Mouse (Mus musculus) megakaryocyte, adult 5-6 weeks (primary cell): Measurements from ENCODE around the gene Nup210l. TPM values are rescaled to one million over a fixed set of nuclear protein-coding genes. Genes with fewer than 3 reads are reported as not detected.
A peak's percentile ranks its signal among the peaks of the same experiment; 100 is the strongest.

Experiments
- ATAC-seq: 2 replicates; pipeline ENCODE4 v1.8.0; 2016; ENCODE audit warnings: mild to moderate bottlenecking, inconsistent platforms; ENCODE audit not compliant: poor library complexity, severe bottlenecking
- total RNA-seq, 2 experiments: library from RNA; stranded (forward) in 1 of 2; stranded (reverse) in 1 of 2; fragments of 153-499, 151-499 nt in 1 of 2; fragments of 221-1000, 200-1000 nt in 1 of 2; gene quantifications; 2 replicates each; pipeline versions ENCODE4 v1.2.3 to v1.2.4; 2015 to 2017

Nup210l gene
- total RNA-seq, 2 experiments from 2014 or later: 0.55 to 1.3 TPM

- peak; percentile 97 for ATAC-seq
Observed at GRCm38 (mm10) chr3:90253653-90254418, 149.9 kb downstream of the Nup210l start, which contains the start of gene Crtc2. Crtc2 (plus strand) TSS chr3:90254163.

- peak; percentile 53 for ATAC-seq
Observed at GRCm38 (mm10) chr3:90254419-90255193, 150.7 kb downstream of the Nup210l start.

DNA sequence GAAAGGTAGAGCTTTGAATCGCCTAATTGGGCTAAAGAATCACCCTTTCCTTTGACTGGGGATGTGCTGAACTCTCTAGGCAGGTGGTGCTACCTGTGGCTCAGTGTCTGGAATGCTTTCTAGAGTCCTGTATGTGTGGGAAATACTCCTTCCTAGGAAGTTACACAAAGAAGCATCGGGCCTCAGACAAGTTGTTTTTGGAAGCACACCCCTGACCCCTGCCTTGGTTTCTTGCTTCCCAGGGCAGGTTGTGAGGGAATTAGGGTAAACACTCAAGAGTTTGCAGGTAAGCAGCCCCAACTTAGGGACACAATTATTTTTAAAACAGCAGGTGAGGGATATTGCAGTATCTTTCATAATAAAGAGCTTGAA lies 151.2 kb downstream of the Nup210l start:
- no peak for ATAC-seq

GRCm38 (mm10) chr3:90255784-90256353 lies 151.9 kb downstream of the Nup210l start:
- ATAC-seq: no peak

DNA sequence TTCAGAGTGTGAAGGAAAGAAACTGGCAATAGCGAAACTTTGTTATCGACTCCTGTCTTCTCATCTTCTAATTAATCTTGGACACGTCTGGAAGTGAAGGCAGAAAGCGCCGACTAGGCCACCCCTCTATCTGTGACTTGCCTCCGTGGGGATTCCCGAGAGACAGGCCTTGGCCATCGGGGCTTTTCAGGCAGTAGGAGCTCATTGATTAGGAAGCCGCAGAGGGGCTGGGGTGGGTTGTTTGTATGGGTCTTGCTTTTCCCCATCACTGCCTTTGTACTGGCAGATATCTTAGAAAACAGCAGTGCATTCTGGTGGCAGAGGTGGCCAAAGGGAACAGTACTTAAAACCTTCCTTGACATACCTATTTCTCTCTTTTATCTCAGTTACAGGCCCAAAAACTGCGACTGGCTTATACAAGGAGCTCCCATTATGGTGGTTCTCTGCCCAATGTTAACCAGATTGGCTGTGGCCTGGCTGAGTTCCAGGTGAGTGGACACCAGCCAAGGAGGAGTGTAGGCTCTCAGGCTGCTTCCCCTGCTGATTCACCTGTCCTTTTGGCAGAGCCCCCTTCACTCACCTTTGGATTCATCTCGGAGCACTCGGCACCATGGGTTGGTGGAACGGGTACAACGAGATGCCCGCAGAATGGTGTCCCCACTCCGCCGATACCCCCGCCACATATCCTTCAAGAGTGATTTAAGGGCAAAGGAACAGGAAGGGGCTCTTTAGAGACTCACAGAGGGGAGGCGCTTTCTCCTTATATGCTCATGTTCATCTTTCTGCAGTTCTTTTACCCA lies 153.0 kb downstream of the Nup210l start:
- ATAC-seq: no peak

GRCm38 (mm10) chr3:90258521-90258920 lies 154.6 kb downstream of the Nup210l start:
- ATAC-seq: no peak

Other genes starting within 250 kb of the Nup210l start
- gene Il6ra, start 190.9 kb upstream of the Nup210l start, total RNA-seq (2015): 147 and 166 TPM in 2 replicates
- gene Il6ra, start 190.9 kb upstream of the Nup210l start, total RNA-seq (2017): 63.8 and 71.2 TPM in 2 replicates
- 11.6 and 17.5 TPM in 2 replicates for gene Atp8b2, start 140.6 kb upstream of the Nup210l start, total RNA-seq (2015)
- 37.2 and 37.3 TPM in 2 replicates for gene Atp8b2, start 140.6 kb upstream of the Nup210l start, total RNA-seq (2017)
- gene Hax1, start 105.4 kb upstream of the Nup210l start, total RNA-seq (2015): 97.5 and 114 TPM in 2 replicates
- 48.8 and 50.8 TPM in 2 replicates for gene Hax1, start 105.4 kb upstream of the Nup210l start, total RNA-seq (2017)
- 46.7 and 50.9 TPM in 2 replicates for gene 4933434E20Rik, start 52.5 kb upstream of the Nup210l start, total RNA-seq (2015)
- gene 4933434E20Rik, start 52.5 kb upstream of the Nup210l start, total RNA-seq (2017): 39.0 and 55.0 TPM in 2 replicates
- gene Ubap2l, start 51.5 kb upstream of the Nup210l start, total RNA-seq (2015): 134 and 144 TPM in 2 replicates
- gene Ubap2l, start 51.5 kb upstream of the Nup210l start, total RNA-seq (2017): 99.6 and 101 TPM in 2 replicates
- gene Tpm3, start 31.5 kb upstream of the Nup210l start, total RNA-seq (2015): 637 and 647 TPM in 2 replicates
- gene Tpm3, start 31.5 kb upstream of the Nup210l start, total RNA-seq (2017): 1,137 and 1,174 TPM in 2 replicates
- gene Rps27, start 109.5 kb downstream of the Nup210l start, total RNA-seq (2015): 2,783 and 3,111 TPM in 2 replicates
- 4,808 and 5,330 TPM in 2 replicates for gene Rps27, start 109.5 kb downstream of the Nup210l start, total RNA-seq (2017)
- 0.47 and 0.78 TPM in 2 replicates for gene Rab13, start 109.6 kb downstream of the Nup210l start, total RNA-seq (2015)
- gene Rab13, start 109.6 kb downstream of the Nup210l start, total RNA-seq (2017): 2.3 and 2.6 TPM in 2 replicates
- gene Jtb, start 127.5 kb downstream of the Nup210l start, total RNA-seq (2015): 81.2 and 84.5 TPM in 2 replicates
- 32.8 and 37.5 TPM in 2 replicates for gene Jtb, start 127.5 kb downstream of the Nup210l start, total RNA-seq (2017)
- gene Creb3l4, start 139.4 kb downstream of the Nup210l start, total RNA-seq (2015): 0.67 TPM in 1 of 2 replicates, not detected in the other
- gene Creb3l4, start 139.4 kb downstream of the Nup210l start, total RNA-seq (2017): 0.37 TPM in 1 of 2 replicates, not detected in the other
- gene Slc39a1, start 144.0 kb downstream of the Nup210l start, total RNA-seq (2015): 20.9 and 23.7 TPM in 2 replicates
- 38.3 and 44.1 TPM in 2 replicates for gene Slc39a1, start 144.0 kb downstream of the Nup210l start, total RNA-seq (2017)
- 48.1 and 49.5 TPM in 2 replicates for gene Crtc2, start 150.0 kb downstream of the Nup210l start, total RNA-seq (2015)
- gene Crtc2, start 150.0 kb downstream of the Nup210l start, total RNA-seq (2017): 11.3 and 19.4 TPM in 2 replicates
- gene Dennd4b, start 161.1 kb downstream of the Nup210l start, total RNA-seq (2015): 30.8 and 38.1 TPM in 2 replicates
- gene Dennd4b, start 161.1 kb downstream of the Nup210l start, total RNA-seq (2017): 20.0 and 21.2 TPM in 2 replicates
- 91.6 and 110 TPM in 2 replicates for gene Gatad2b, start 189.0 kb downstream of the Nup210l start, total RNA-seq (2015)
- gene Gatad2b, start 189.0 kb downstream of the Nup210l start, total RNA-seq (2017): 25.3 and 33.5 TPM in 2 replicates